Mouse (Mus musculus) embryonic fibroblast, embryonic 13.5 days (primary cell): ENCODE data around the gene Myo1c.

Experiments
- CTCF ChIP-seq: IDR thresholded peaks from 2 replicates; pipeline ENCODE4 v1.5.1; 2011; ENCODE audit warnings: mild to moderate bottlenecking, control low read depth, low read length, moderate library complexity, borderline replicate concordance; ENCODE audit not compliant: insufficient read depth
- POLR2A ChIP-seq: IDR thresholded peaks from 2 replicates; pipeline ENCODE4 v1.6.1; 2011; ENCODE audit warnings: low read depth, mild to moderate bottlenecking, control low read depth, low read length, moderate library complexity

DNA sequence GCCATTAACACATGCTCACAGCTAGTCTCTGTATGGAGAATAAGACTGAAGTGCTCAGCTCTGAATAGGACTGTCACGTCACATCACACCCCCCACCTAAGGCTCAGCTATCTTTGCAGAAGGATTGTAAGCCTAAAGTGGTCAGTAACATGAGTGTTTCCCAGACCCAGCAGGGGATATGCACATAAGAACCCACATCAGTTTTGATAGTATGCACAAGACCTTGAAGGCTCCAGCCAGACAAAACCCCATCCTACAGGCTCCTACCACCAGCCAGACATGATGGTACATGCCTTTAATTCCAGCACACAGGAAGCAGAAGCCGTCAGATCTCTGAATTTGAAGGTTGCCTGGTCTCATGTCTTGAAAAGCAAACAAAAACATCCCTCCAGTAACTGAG lies 40.3 kb upstream of the Myo1c start:
- TF ChIP-seq CTCF (no peak), POLR2A (no peak)
